Mouse (Mus musculus) midbrain, embryonic 15.5 days (tissue): ENCODE results near the gene Tspan9. TPM values are rescaled to one million over a fixed set of nuclear protein-coding genes. Genes with fewer than 3 reads are reported as not detected.

Experiments
- ATAC-seq: fragments of 200-750 bp; cut with Nextera tagmentation; replicated peaks from 2 replicates; pipeline ENCODE4 v1.8.0; 2017; ENCODE audit warnings: moderate TSS enrichment
- H3K27ac ChIP-seq: fragments of 300-500 bp; sonication (generic); 2 replicates; pipeline ENCODE4 v1.5.1; 2015; ENCODE audit warnings: mild to moderate bottlenecking, inconsistent platforms
- H3K27me3 ChIP-seq: fragments of 300-500 bp; sonication (generic); replicated peaks from 2 replicates; pipeline ENCODE4 v1.6.1; 2015; ENCODE audit warnings: inconsistent platforms
- H3K36me3 ChIP-seq: fragments of 300-500 bp; sonication (generic); replicated peaks from 2 replicates; pipeline ENCODE4 v1.6.1; 2015; ENCODE audit warnings: inconsistent platforms
- H3K4me1 ChIP-seq: fragments of 300-500 bp; sonication (generic); 2 replicates; pipeline ENCODE4 v1.6.1; 2015; ENCODE audit warnings: inconsistent platforms
- H3K4me2 ChIP-seq: fragments of 300-500 bp; sonication (generic); 2 replicates; pipeline ENCODE4 v1.6.1; 2015; ENCODE audit warnings: inconsistent platforms, mild to moderate bottlenecking, moderate library complexity
- H3K4me3 ChIP-seq: fragments of 300-500 bp; sonication (generic); 2 replicates; pipeline ENCODE4 v1.5.1; 2015; ENCODE audit warnings: mild to moderate bottlenecking, inconsistent platforms
- H3K9ac ChIP-seq: fragments of 300-500 bp; sonication (generic); 2 replicates; pipeline ENCODE4 v1.6.1; 2015; ENCODE audit warnings: mild to moderate bottlenecking, inconsistent platforms
- H3K9me3 ChIP-seq: fragments of 300-500 bp; sonication (generic); 2 replicates; pipeline ENCODE4 v1.6.1; 2016; ENCODE audit warnings: inconsistent platforms
- WGBS: fragments of 180-500 bp; shearing (Covaris S2); methylation state at CpG from one replicate; pipeline ENCODE4 v1.1.7; 2015; ENCODE audit warnings: mixed read lengths; 5-methylcytosine and 5-hydroxymethylcytosine counted together
- polyA plus RNA-seq: library from polyadenylated mRNA; unstranded; fragments of >200 nt; fragmentation: Nextera tagmentation; extraction: Ambion mirVana; gene quantifications from 2 replicates; pipeline ENCODE4 v1.2.1, GENCODE M21; 2015

Gene Tspan9
- polyA plus RNA-seq, 1 experiment from 2014 or later = 33.9 TPM

DNA sequence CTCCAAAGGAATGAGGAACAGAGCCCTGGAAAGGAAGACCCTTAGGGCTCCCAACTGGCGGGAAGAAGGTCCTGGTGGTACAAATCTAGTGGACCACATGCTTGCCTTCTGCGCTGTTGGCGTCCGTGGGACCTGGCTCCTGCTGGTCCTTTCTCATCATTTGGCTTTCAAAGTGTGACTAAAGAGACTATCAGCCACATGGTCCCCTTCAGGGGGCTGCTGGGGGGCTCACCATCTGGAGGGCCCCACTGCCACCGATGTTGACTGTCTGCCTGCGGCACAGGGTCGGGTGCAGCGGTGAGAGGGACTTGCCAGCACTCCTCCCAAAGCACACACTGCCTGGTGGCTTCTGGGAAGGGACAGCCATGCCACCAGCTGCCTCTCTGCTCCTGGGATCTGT lies 150.4 kb downstream of the Tspan9 start:
- H3K27me3 ChIP-seq = no peaks in the 10 kb centered on the region
- no peak overlapping the region for H3K9ac ChIP-seq
- no peak overlapping the region for H3K4me3 ChIP-seq
- H3K4me2 ChIP-seq = no peak overlapping the region
- peaks cover 12% of the 10 kb centered on the region; the same call in 1 of the 2 replicates for H3K4me1 ChIP-seq
- no peaks in the 10 kb centered on the region for H3K36me3 ChIP-seq
- no peak for ATAC-seq
- no peak overlapping the region for H3K27ac ChIP-seq
- 76% methylated on average over 8 of the region's 8 CpGs for WGBS
- no peaks in the 10 kb centered on the region for H3K9me3 ChIP-seq

DNA sequence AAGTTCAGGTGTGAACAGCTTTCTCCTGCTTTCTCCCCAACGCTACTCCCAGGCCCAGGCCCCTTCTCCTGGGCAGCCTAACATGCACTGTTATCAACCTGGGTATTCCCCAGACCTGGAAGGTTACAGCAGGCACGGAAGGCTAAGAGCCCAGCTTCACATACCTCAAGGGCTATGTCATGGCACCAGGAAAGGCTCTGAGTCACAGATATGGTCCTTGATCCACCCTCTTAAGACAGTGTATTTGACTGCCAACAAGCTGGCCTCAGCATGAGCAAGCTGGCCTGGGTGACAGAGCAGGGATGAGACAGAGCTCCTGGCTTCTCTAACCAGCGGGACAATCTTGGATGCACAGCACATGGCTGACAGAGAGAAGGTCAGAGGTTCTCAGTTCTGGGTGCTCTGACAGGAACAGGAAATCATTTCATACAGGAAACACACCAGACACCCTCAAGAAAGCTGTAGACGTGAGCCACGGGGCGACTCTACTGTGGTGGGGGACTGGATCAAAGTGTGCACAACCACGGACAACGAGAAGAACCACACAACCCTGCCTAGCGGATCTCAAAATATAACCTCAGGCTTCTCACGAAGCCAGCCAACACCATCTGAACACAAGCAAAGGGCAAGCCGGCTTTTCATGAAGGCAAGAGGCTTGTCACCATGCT lies 151.8 kb downstream of the Tspan9 start:
- no peak overlapping the region for H3K4me2 ChIP-seq
- no peaks in the 10 kb centered on the region for H3K27me3 ChIP-seq
- no peak overlapping the region for H3K27ac ChIP-seq
- H3K4me3 ChIP-seq = no peak overlapping the region
- H3K9me3 ChIP-seq = no peaks in the 10 kb centered on the region
- H3K4me1 ChIP-seq = peaks cover 12% of the 10 kb centered on the region; the same call in 1 of the 2 replicates
- WGBS = 92% methylated on average over 11 of the region's 11 CpGs
- no peak overlapping the region for H3K9ac ChIP-seq
- no peaks in the 10 kb centered on the region for H3K36me3 ChIP-seq
- no peak for ATAC-seq

DNA sequence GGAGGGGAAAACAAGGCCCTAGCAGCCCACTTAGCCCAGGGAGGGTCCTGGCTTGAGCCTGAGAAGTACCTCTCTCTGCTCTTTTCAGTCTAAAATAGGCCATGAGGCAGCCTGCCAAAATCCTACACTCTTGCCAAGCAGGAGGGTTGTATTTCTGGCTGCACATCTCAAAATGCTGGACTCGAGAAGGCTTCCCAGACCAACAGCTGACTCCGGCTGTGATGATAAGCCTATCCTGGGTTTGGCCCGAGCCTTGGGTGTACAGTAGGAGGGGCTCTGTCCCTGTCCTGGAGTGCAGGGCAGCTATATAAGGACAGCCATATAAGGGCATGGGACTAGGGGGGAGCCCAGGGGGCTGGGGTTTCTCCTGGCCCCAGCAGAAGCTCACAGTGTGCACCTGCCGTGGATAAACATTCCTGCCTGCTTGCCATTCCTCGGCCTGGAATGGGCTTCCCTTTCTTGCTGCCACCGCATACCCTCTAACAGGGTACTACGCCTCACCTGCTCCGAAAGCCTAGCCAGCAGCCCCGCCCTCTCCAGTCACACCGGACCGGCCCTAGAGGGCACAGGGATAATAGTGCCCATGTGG lies 153.7 kb downstream of the Tspan9 start:
- WGBS = 68% methylated on average over 11 of the region's 11 CpGs
- peak overlapping the region; percentile 47; the same call in 1 of the 2 replicates for H3K27ac ChIP-seq

DNA sequence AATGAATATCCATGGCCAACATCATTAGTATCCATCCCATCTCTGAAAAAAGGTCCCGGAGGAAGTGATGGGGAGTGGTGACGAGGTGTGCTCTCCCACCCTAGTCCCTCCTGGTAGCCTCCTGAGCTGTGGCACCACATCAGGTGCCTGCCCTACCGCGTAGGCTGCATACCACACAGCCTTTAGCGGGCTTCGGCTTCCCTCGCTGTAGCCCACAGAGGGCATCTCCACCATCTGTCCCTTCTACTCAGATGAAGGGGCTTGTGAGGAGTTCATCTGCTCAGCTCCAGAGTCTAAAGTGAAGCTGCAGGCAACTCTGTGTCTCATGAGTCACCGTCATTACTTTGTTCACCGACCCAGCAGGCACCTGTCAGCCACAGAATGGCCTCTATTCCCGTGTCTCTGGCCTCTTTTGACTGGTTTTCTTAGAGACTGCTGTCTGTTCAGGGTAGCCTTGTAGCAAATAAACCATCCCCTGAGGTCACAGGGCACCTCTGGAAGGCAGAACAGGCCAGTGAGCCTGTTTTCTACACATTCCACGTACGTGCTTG lies 154.4 kb downstream of the Tspan9 start:
- no peak overlapping the region for H3K4me2 ChIP-seq
- no peaks in the 10 kb centered on the region for H3K9me3 ChIP-seq
- no peaks in the 10 kb centered on the region for H3K36me3 ChIP-seq
- H3K4me3 ChIP-seq = no peak overlapping the region
- H3K27me3 ChIP-seq = no peaks in the 10 kb centered on the region
- H3K9ac ChIP-seq = no peak overlapping the region
- 82% methylated on average over 12 of the region's 12 CpGs for WGBS
- H3K27ac ChIP-seq = peak overlapping the region; percentile 47; the same call in 1 of the 2 replicates
- no peak for ATAC-seq
- peaks cover 12% of the 10 kb centered on the region; the same call in 1 of the 2 replicates for H3K4me1 ChIP-seq

More for the DNA sequence above, 153.7 kb downstream of the Tspan9 start:
- H3K4me2 ChIP-seq = no peak overlapping the region
- H3K4me1 ChIP-seq = peaks cover 12% of the 10 kb centered on the region; the same call in 1 of the 2 replicates
- H3K9me3 ChIP-seq = no peaks in the 10 kb centered on the region
- H3K27me3 ChIP-seq = no peaks in the 10 kb centered on the region
- H3K4me3 ChIP-seq = no peak overlapping the region
- no peak overlapping the region for H3K9ac ChIP-seq
- no peaks in the 10 kb centered on the region for H3K36me3 ChIP-seq
- peak; percentile 67 for ATAC-seq

DNA sequence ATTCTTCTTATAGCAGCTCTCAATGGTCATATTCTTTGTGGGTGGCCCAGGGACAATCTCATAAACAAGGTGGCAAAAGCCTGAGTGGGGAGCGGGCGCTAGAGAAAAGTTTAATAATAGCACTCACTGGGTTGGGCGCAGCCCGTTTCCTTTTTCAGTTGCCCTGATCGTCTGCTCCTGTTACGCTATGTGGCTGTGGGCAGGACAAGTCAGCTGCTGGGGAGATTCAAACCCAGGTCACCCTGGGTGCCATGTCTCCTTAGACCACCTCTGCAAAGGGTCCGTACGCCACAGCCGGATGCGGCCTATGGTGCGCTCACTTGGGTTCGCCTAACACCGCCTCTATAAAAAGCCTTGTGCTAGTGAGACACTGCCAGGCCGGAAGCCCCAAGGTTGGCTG lies 156.0 kb downstream of the Tspan9 start:
- Histone ChIP-seq H3K27ac (no peak overlapping the region), H3K4me3 (no peak overlapping the region), H3K4me2 (no peak overlapping the region), H3K27me3 (no peaks in the 10 kb centered on the region), H3K36me3 (no peaks in the 10 kb centered on the region), H3K9ac (no peak overlapping the region), H3K4me1 (peaks cover 12% of the 10 kb centered on the region; the same call in 1 of the 2 replicates), H3K9me3 (no peaks in the 10 kb centered on the region)
- 94% methylated on average over 14 of the region's 14 CpGs for WGBS
- ATAC-seq = no peak

DNA sequence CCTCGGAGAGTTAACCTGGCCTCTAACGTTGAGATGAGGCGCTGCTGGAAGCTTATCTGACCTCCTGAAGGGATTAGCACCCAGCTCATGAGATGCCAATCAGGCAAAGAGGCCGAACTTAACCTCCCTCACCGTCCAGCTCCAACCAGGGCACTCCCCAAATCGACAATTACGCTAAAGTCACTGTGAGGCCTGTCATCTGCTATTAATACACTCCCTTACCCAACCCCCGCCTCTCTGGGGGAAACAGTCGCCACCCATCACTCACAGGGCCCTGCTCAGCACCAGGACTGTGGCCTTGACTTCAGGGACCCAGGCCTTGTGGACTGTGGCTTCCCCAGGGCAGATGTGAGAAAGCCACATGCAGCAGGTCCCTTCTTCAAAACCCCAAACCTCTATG lies 157.0 kb downstream of the Tspan9 start:
- Histone ChIP-seq H3K27ac (no peak overlapping the region), H3K9me3 (no peaks in the 10 kb centered on the region), H3K36me3 (no peaks in the 10 kb centered on the region), H3K4me2 (no peak overlapping the region), H3K4me3 (no peak overlapping the region), H3K9ac (no peak overlapping the region), H3K27me3 (no peaks in the 10 kb centered on the region), H3K4me1 (peaks cover 12% of the 10 kb centered on the region; the same call in 1 of the 2 replicates)
- 50% methylated on average over 9 of the region's 9 CpGs for WGBS
- no peak for ATAC-seq

DNA sequence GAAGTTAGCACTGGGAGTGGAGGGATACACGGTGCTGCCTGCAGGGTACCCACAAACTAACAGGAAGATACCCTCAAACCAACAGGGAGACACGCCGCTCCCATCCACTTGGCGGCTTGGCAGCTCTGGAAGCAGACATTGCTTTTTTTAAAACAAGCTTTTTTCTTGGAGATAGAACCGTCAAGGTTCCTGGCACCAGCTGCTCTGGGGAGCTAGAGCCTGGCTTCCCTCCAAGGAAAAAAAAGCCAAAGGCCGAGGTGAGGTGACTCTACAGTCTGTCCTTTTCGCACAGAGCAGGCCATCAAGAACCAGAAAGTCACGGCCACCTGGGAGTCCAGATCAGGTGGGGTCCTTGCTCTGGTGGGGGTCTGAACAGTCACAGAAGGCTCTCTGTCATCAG lies 162.2 kb downstream of the Tspan9 start:
- no peak overlapping the region for H3K4me3 ChIP-seq
- 49% methylated on average over 8 of the region's 8 CpGs for WGBS
- ATAC-seq = no peak
- H3K36me3 ChIP-seq = no peaks in the 10 kb centered on the region
- H3K9ac ChIP-seq = no peak overlapping the region
- H3K9me3 ChIP-seq = no peaks in the 10 kb centered on the region
- peaks cover 9% of the 10 kb centered on the region; the same call in 1 of the 2 replicates for H3K4me1 ChIP-seq
- no peak overlapping the region for H3K27ac ChIP-seq
- no peak overlapping the region for H3K4me2 ChIP-seq
- H3K27me3 ChIP-seq = no peaks in the 10 kb centered on the region

DNA sequence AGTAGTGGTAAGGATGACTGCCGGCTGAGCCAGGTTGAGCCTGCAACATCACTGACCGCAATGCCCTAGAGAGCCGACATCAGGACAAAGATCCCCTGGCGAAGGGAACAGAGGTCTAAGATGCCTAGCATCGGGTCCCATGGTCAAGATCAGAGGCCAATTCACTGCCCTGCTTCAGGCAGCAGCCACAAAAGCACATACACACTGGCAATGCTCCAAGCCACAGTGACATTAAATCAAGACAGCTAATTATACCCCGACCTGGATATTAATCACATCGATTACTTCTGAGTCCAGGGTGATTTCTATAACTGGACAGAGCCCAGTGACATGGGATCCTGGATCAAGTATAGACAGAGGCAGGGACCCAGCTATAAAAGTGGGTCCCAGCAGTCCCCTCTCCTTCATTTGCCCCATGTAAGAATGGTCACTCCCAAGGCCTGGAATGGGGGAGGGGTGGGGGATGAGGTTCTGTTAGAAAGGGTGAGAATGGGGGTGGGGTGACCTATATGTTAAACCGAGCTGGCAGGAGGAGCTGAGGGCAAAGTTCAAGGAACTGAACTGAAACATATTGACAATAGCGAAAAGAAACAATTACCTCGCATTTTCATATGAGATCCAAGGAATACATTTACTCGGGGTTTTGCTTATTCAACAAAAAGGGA lies 162.9 kb downstream of the Tspan9 start:
- Histone ChIP-seq H3K9ac (no peak overlapping the region), H3K4me2 (no peak overlapping the region), H3K27me3 (no peaks in the 10 kb centered on the region), H3K9me3 (no peaks in the 10 kb centered on the region), H3K4me3 (no peak overlapping the region), H3K36me3 (no peaks in the 10 kb centered on the region), H3K4me1 (peaks cover 9% of the 10 kb centered on the region; the same call in 1 of the 2 replicates), H3K27ac (no peak overlapping the region)
- ATAC-seq = no peak
- 54% methylated on average over 11 of the region's 11 CpGs for WGBS

DNA sequence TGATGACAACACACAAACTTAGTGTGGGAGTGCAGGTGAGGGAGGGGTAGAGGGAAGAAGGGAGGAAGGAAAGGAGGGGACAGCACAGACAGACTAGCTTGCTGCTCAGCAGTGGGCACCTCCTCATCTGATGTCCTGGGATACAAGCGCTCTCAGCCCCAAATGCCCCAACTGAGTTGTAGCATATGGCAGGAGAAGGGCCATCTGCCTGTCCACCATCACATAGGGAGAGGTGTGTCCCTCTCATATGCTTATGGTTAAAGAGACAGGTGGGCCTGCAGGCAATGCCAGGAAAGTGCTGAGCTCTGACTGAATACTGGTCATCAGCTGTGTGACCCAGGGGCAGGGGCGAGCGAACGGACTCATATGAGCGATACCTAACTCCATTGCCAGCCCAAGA lies 163.6 kb downstream of the Tspan9 start:
- H3K4me3 ChIP-seq = no peak overlapping the region
- H3K36me3 ChIP-seq = no peaks in the 10 kb centered on the region
- H3K9ac ChIP-seq = no peak overlapping the region
- peaks cover 10% of the 10 kb centered on the region; the same call in 1 of the 2 replicates for H3K4me1 ChIP-seq
- no peaks in the 10 kb centered on the region for H3K9me3 ChIP-seq
- ATAC-seq = no peak
- WGBS = 92% methylated on average over 5 of the region's 5 CpGs
- H3K27ac ChIP-seq = no peak overlapping the region
- H3K27me3 ChIP-seq = no peaks in the 10 kb centered on the region
- H3K4me2 ChIP-seq = no peak overlapping the region

DNA sequence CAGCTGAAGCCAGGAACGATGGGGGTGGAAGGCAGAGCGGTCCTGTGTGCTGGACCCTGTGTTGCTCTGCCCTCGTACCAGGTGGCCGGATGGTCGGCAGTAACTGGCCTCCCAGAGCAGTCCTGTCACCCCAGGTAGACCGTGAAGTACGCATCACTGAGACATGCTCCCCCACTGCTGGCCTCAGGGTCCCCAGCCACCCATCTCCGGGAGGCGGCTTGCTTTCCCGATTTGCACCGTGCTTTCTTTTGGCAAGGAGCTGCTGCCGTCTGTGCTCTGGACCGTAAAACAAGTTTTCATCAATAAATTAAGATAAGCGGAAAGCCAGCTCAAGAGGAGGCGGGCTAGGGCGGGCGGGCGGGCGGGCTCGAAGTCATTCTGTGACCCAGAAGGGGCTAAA lies 164.5 kb downstream of the Tspan9 start:
- 57% methylated on average over 20 of the region's 20 CpGs for WGBS
- Histone ChIP-seq H3K9ac (no peak overlapping the region), H3K36me3 (no peaks in the 10 kb centered on the region), H3K27ac (no peak overlapping the region), H3K27me3 (no peaks in the 10 kb centered on the region), H3K4me2 (no peak overlapping the region), H3K4me3 (no peak overlapping the region), H3K9me3 (no peaks in the 10 kb centered on the region), H3K4me1 (peaks cover 19% of the 10 kb centered on the region)
- ATAC-seq = no peak

DNA sequence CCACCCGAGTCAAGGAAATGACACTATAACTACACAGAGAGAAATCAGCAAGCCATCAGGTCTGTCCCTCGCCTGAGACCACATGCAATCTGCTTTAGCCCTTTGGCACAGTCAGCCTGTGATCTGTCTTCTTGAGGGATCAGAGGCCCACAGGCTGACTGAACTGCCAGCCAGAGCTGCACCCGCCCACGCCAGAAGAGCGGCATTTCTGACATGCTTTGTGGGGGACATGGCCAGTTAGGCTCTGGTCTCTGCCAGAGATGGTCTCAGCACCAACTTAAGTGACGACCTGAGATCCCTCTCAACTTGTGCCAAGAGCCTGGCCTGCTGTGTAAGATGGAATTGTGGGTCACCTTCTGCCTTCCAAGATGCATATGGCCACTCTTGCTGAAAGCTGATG lies 166.7 kb downstream of the Tspan9 start:
- 88% methylated on average over 6 of the region's 6 CpGs for WGBS
- H3K27me3 ChIP-seq = no peaks in the 10 kb centered on the region
- no peak overlapping the region for H3K4me2 ChIP-seq
- no peak overlapping the region for H3K4me3 ChIP-seq
- ATAC-seq = no peak
- H3K27ac ChIP-seq = no peak overlapping the region
- H3K36me3 ChIP-seq = no peaks in the 10 kb centered on the region
- H3K9ac ChIP-seq = no peak overlapping the region
- peaks cover 27% of the 10 kb centered on the region for H3K4me1 ChIP-seq
- H3K9me3 ChIP-seq = no peaks in the 10 kb centered on the region

DNA sequence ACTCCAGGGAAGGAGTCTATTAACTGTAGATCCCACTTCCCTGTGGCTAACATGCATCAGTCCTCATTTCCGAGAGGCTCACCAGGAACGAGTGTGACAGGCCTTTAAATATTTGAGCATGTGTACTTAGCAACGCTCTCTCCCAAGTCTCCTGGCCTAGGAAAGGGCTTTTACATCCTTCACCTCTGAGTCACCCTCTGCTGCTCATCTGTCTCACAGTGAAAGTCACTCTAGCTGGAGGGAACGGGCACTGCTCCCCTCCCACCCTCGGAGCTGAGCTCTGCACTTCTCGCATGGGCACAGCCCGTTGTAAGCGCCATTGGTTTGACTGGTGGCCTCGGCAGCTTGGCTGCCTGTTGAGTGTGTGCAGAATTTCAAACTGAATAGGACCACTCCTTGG lies 169.4 kb downstream of the Tspan9 start:
- H3K9me3 ChIP-seq = no peaks in the 10 kb centered on the region
- peak; percentile 40 for ATAC-seq
- peak overlapping the region; percentile 43 for H3K27ac ChIP-seq
- 33% methylated on average over 9 of the region's 9 CpGs for WGBS
- H3K9ac ChIP-seq = no peak overlapping the region
- no peak overlapping the region for H3K4me2 ChIP-seq
- H3K27me3 ChIP-seq = no peaks in the 10 kb centered on the region
- H3K36me3 ChIP-seq = no peaks in the 10 kb centered on the region
- no peak overlapping the region for H3K4me3 ChIP-seq
- H3K4me1 ChIP-seq = peaks cover 17% of the 10 kb centered on the region
